Mouse (Mus musculus): ENCODE results near the gene Isl1.

Gene Isl1

DNA sequence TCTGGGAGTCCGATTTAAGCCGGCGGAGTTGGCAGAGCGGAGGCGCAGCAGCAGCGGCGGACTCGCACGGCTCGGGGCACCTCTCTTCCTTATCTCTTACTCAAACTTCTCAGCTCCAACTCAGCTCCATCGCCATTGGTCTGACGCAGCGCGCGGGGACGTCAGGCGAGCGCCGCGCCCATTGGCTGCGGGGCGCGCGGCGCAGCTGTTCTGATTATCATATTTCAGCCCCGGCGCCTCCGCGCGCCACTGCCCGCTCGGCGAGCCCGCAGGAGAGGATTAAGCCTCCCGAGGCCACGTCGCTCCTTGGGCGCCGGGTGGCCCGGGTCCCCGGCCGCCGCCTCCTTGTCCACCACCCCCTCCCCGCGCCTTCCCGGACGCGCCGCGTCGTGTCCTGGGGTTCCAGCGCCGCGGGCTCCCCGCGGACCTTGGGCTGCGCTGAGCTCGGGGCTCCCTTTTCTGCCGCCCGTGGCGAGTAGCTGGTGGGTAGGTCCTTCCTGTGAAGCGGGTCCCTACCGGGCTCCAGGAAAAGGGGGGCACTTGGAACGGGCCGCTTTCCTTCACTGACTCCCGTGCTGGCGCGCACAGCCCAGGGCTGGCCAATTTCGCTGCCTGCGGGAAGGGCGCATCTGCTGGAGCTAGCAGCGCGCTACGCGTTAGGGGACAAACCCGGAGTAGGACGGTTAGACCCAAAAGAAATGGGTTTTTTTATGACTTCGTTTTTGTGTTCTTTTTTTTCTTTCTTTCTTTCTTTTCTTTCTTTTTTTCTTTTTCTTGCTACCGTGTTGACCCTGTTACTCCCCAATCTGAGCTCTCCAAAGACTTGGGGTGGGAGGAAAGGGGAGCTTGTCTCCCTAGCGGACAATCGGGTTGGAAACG is at the start of gene Isl1:
Gene Isl1, minus strand, starts transcription at position 106 of the 879 bp plus-strand sequence.
- DNase-seq = peak; percentile 71

DNA sequence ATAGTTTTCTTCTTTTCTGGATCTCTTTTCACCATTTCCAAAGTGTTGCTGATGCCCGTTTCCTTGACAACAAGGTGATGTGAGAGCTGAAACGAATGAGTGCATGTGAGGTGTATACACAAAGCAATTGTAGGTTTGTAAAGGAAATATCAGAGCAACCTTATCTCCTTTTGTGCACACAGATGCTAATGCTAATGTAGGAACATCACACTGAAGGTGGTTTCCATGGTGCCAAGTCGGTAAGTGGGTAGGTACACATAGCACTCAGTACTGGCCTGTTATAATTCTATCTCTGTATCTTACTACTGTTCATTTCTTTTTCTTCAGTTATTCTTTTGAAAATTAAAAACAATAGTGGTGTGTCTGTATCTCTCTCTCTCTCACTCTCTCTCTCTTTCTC is 26.3 kb upstream of the Isl1 start:
- no peak for DNase-seq

DNA sequence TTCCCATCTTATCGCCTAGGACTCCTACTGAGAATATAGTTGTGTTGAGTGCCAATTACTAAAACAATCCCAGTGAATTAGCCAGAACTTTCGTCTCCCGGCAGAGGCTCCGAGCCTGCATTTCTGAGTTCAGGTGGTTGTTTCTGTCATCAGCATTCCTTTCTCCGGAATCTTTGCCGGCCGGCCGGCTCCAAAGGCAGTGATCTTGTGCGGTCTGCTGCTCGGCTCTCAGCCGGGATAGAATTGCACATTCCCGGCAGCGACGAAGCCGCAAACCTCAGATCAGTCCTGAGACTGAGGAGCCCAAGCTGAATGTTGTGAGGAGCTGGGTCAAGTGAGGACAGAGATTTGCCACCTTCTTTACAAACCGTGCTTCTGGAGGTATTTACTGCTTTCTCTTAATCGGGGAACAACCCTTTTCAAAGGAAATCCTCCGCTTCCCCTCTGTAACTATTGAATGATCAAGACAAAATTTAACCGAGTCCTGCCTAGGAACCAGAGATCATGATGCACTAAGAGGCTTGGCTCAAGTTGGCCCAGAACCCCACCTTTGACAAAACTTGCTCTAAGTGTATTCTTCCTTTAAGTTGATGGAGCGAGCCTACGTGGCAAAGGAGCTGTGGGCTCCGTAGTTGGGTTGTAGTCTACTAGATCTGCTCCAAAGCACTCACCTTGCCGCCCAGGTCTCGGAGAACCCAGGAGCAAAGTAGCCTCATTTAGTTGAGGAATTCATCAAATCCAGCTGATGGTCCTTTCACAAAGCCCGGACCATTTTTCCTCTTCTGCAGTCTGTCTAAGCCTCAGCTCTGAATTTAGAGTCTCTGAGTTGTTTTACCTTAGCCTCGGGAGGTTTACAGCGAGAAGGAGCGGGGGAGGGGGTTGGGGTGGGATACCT is 4.4 kb upstream of the Isl1 start:
- no peak for DNase-seq

DNA sequence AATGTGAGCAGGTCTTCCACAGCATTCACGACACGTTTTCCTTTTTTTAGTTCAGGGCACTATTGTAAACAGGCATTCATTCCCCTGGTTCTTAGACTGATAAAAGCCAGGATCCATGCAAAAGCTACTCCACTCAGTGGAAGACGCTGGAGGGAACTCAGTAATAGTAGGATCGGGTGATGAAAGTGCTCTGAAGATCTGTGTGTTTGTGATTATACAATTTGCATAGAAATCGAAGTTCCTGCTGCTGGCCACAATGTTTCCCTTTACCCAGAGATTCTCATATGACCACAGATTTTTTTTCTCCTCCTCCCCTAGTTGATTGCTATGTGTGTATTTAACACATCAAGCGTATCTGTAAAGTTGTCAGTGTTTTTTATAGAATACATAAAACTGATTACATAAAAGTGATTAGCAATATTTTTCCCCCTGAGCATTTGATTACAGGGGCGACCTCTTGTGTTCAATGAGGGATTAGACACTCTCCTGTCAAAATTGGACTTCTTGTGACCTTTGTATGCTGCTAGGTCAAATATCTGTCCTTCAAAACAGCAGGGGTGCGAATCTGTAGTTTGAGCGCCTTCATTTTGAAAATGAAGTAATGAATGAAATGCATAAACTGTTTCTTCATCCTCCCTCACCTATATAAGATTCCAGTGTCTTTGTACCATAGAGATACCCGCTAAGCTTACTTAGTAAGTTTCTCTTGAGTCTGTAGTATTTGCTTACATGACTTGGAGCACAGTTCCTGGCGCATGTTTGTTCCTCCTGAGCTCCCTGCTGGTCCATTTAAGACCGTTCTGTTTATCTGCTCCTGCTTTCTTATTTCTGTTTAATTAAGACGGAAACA is 2.6 kb upstream of the Isl1 start:
- DNase-seq = no peak

DNA sequence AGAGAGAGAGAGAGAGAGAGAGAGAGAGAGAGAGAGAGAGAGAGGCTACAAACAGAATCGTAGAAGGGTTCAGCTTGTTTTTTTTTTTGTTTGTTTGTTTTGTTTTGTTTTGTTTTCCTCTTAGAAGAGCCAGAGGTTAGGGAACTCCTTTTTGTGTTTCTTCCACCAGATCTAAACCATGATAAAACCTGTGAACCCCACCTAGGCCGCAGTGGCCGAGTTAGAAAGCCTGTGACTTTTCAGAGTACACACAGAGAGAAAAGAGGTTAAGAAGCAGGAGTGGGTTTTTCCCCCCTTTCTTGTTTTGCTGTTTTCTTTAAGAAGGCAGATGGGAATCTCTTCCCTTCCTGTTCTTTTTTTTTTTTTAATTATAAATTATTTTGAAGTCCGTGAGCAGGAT is 1.5 kb upstream of the Isl1 start:
- DNase-seq = no peak

DNA sequence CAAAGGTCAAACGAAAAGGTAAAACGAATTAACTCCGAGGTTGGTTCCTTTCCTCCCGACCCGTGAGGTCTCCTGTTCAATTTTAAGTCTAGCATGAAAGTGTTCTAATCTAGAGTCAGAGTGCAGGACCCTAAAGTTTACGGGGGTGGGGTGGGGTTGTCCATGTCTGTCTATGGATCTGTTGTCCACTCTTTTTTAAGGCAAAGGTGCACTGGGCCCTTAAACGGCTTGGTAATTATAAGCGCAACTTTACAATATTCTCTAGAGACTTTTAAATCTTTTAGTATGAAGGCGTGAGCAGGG is 925 bp upstream of the Isl1 start:
- no peak for DNase-seq

DNA sequence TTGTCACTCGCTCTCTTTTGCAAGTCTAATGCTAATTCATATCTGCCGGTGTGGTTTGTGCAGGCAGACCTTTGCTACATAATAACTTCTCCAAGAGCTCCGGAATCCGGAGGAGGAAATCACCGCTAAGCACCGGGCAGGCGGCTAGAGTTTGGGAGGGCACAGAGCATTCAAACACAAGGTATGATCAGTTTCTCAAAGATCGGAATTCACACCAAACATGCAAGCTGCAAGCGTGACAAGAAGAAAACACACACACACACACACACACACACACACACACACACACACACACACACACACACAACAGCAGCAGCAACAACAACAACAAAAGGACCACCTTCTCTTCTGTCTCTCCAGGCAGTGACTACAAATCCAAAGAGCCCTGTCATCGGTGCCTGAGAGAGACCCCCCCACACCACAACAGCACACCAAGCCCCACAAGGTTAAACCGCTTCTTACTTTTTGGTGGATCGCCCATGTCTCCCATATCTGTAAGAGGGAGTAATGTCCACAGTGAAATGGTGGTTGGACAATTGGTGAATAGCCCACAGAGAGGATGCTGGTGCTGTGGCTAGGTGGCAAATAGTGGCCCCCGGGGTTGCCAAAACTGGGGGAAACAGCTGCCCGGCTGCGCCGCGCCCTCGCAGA is 431 bp downstream of the Isl1 start:
- no peak for DNase-seq

DNA sequence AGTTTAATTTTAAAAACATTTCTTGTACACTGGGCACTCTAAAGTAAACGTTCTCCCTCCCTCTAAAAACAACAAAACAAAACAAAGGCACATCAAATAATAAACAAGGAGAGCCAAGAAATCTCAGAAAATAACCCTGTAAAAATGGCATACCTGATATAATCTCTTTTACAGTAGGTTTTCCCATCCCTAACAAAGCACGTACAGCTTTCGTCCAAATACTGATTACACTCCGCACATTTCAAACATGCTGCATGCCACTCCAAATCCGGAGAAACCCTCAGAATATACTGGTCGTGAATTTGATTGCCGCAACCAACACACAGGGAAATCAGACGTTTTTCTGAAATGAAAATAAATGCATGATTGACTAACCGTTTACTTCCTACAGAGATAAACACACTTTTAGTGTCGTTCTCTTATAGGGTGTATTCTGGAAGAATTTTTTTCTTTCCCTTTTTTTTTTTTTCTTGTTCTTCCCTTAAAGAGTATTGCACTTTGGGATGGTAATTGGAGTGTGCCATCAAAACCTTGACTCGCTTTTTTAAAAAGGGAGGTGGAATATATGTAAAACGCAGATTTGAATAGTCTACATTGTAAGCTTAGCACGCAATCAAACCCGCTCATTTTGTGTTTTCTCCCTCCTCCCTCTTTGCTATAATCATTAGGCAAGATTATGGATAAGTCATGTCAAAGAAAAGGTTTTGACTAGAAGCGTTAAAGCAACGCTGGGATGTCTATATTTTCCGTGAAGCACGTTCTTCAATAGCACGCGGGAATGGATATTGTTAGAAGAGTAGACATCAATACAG is 1.2 kb downstream of the Isl1 start:
- no peak for DNase-seq

DNA sequence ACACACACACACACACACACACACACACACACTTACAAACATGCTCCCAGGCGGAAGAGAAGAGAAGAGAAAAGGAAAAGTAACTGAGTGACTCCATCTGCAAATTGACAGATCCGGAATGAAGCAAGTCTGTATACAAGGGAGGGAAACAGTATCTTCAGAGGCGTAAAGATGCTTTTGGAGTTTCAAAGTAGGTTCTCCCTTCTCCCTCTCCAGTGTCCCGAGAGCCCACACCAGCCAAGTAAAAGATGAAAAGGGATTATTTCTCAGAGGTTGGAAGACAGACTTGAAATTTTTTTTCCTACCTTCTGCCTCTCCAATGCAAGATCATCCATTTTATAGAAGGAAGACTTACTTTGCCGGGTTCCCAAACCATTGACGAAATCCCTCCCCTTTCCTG is 2.9 kb downstream of the Isl1 start:
- no peak for DNase-seq

DNA sequence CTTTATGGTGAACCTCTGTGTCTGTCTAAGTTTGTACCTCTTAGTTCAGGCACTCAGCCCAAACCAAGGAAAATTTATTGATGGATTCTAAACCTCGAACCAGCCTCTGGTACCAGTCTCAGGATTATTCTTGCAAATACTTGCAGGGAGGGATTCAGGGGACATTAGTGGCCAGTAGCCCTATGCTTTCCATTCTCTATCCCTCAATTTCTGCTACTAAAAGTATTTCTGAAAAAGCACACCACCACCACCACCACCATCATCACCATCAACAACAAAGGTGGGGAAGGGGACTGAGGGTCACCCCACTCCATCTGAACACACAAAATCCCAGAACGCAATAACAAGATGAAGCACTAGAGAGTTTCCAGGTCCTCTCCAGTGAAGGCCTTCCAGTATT is 3.8 kb downstream of the Isl1 start:
- no peak for DNase-seq

DNA sequence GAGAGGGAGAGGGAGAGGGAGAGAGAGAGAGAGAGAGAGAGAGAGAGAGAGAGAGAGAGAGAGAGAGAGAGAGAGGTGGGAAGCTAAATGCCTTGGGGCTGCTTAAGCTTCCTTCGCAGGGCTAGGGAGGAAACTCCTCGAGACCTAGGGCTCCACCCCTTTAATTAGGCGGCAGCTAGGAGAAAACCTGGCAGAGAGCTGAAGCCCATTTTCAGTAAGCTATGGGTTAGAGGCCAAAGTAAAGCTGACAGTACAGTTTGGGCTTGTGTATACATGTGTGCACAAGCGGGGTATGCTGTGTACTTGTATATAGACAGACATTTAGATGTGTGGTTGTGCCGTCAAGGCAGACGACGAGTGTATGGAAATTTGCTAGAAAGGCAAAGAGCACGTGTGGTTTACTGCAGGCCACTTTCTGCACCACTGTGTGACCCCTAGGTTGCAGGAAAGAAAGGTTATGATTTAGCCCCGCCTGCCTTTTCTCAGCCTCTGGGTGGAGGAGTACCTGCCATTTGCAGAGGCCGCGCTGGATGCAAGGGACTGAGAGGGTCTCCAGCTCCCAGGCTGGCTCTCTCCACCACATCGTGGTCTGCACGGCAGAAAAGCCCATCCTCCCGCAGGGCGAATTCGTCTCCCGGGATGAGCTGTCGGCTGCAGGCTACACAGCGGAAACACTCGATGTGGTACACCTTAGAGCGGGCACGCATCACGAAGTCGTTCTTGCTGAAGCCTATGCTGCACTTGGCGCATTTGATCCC is 4.6 kb downstream of the Isl1 start:
- no peak for DNase-seq

DNA sequence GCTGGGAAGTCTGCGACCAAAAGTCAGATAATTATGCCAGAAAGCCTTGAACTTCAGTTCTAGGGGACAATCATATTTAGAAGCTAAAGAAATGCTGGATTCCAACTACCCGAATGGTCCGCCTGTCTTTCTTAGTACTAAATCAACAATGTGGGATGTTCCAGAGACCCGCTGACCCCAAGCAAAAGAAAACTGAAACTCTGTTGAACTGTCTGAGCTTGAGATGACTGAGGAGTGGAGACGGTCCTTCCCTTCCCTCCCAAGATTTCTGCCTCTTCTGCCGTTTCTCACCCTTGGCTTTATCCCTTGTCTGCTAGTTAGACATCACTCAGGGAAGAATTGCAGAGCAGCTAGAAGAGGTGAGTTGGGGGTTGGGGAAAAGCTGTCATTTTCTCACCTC is 5.7 kb downstream of the Isl1 start:
- no peak for DNase-seq

DNA sequence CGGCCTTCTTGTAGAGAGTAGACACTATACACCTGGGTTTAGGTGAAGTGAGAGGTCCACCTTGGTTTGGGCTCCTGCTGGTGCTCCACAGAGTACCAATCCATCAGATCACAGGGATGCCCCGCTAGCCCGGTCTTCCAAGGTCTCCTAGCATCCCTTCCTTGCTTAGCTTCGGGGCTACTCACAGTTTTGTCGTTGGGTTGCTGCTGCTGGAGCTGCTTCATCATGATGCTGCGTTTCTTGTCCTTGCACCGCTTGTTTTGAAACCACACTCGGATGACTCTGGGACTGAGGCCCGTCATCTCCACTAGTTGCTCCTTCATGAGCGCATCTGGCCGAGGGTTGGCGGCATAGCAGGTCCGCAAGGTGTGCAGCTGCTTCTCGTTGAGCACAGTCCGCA is 6.6 kb downstream of the Isl1 start:
- DNase-seq = no peak

DNA sequence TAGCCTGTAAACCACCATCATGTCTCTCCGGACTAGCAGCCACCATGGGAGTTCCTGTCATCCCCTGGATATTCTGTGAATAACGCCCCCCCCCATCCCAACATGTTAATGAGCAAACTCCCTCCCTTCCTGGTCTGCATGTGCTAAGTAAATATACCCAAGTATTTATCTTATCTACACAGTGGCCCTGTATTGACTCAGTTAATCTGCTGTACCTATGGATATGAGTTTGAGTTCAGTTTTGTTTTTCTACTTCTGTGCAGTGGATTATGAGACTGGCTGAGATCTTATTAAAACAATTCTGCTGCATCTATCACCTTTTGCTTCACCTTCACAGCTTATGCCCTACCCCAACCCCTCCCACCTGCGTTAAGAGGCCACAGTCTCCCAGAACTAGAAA is 7.8 kb downstream of the Isl1 start:
- DNase-seq = no peak

DNA sequence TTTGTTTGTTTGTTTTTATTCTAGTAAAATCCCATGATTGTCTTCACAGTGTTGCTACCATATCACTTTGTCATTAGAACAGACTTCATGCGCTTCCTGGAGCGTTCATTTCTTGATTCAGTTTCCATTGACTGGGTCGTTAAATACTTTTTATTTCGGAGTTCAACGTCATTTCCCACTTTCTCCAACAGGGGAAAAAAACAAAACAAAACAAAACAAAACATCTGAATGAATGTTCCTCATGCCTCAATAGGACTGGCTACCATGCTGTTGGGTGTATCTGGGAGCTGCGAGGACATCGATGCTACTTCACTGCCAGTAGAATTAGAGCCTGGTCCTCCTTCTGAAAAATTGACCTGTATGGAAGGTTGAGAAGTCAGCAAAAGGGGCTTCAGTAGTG is 10.2 kb downstream of the Isl1 start:
- DNase-seq = no peak

DNA sequence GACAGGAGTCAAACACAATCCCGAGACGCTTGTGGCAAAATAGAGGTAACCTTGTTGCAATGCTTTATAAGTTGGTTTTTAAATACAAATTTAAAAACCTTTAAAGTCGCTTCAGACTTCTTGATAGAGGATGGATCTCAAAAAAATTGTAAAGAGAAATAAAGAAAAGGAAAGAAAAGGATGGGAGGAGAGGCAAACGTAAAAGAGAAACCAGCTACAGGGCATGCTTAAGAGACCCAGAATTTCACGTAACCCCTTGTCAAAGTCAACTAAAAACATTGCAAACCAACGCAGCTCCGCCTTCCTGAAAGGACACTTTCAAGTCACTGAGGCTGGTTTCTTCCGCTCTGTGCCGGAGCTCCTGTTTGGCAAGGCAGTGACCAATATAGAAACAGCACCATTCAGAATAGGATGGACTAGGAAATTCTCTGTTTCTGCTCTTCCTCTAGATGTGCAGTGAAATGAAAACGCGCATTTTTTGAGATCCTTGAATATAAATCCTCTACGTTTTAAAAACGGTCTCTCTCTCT is 10.8 kb downstream of the Isl1 start:
- no peak for DNase-seq

DNA sequence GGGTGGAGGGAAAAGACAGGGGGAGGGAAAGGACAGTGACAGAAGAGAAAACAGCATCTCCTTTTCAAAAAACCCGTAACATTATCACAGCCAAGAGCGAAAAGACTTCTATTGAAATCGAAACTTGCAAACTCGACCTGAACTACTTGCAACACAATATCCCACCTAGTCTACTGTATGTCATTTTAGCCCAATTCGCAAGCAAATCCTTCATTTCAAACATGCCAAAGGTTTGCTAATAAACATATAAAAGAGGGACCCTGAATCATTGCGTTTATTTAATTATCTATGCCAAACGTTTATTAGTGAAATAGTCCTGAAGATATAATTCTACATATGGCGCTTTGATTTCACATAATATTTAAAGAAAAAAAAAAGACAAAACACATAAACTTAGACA is 11.5 kb downstream of the Isl1 start:
- DNase-seq = no peak

DNA sequence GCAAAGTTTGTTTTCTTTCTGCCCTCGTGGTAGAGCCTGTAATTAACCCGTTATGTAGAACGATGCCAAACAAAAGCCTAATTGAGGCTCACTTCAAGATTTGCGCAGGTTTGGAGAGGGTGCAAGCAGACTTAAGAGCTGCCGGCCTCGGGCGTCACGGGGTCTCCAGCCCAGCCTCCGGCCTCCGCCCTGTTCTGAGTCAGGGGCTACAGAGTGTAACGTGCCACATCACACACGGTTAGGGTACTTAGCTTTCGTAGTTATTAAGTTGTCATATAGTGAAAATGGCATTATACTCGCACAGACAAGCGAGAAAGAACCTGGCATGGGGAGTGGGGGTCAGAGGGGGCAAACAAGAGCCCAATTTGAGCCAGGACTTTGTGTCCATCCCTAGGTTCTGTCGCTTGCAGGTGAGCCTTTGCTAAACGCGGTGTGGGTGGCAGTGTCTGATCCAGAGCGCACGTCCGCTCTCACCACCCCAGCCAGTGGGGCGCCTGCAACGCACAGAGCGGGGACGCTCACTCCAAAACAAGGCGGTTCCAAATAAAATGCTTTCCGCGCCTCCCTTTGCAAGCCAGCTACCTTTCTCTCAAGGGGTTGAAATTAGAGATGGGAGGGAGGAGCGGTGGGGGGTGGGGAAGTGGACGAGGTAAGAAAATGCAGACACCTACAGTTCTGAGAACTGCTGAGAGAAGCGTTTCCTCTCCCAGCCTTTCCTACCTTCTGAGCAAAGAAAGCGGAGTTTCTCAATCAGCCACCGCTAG is 12.3 kb downstream of the Isl1 start:
- no peak for DNase-seq

DNA sequence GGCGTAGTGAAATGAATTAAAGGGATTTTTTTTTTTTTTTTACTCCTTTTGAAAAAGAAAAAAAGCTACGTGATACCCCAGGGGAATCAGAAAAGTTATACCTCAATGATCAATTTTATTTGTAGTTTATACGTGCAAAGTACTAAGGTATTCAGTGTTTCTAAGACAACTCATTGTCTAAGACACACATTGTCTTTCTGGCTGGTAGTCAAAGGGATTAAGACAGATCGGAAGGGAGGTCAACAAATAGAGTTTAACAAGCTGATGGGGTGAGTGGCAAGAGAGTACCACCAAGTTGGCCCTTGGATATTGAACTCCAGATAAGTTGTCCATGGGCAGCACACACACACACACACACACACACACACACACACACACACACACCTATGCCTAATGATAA is 14.1 kb downstream of the Isl1 start:
- no peak for DNase-seq

DNA sequence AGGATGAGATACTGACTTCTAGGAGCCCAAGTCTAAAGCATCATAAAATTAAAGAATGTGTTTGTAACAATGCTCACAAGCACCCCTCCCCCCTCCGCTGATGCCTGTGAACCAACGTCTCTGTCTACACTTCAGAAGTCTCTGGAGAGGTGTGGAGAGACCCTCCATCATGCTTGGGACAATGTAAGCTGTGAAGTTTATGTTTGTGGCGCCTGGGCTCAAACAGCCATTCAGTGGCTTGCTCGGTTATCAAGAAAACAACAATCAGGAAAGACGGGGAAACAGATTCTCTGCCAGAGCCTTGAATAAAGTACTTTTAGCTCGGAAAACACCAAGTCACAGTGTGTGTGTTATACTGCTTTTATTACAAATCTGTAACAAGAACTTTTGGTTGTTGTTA is 14.8 kb downstream of the Isl1 start:
- no peak for DNase-seq
